Mouse (Mus musculus) embryo, embryonic 10.5 days (tissue): ENCODE measurements around the gene Casz1.

Experiments
- DNase-seq: peaks from one replicate; pipeline ENCODE4 v3.0.0-alpha.2; 2015; ENCODE audit warnings: low spot score

The Casz1 gene

GRCm38 (mm10) chr4:148971613-148972242 is 167.5 kb downstream of the Casz1 start:
- no peak for DNase-seq

DNA sequence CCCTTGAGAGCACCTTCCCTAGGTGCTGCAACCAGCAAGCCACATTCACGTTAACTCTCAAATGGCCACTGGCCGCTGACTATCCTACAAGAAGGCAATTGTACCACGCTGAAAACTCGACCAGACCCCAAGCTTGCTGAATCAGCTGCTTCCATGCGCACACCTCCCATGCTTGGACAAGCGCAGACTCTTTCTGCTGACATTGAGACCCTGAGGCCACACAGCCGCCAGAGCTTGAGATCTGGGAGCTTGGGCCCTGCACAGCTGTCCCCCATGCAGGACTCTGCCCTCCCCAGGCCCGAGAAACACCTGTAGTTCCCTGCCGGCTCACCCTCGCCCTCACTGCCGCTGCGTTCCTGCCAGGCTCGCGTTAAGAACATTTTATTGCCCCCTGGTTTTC is 168.5 kb downstream of the Casz1 start:
- no peak for DNase-seq

DNA sequence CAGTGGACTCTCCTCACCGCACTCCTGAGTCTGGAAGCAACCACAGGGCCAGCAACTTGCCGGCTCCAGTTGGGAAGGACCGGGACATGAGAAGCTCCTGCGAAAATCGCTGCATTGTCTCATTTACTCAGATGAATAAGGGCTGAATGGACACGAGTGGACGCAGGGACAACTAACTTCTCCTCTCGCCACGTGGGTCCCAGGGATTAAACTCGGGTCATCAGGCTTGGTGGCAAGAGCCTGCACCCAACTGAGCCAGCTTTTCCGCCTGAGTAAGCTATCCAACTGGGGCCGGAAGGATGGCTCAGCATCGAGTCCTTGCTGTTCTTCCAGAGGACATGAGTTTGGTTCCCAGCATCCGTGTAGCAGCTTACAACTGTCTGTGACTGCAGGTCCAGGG is 169.2 kb downstream of the Casz1 start:
- DNase-seq = no peak

- no peak for DNase-seq
Measured at GRCm38 (mm10) chr4:148974833-148975232, 170.6 kb downstream of the Casz1 start.

GRCm38 (mm10) chr4:148978221-148978855 is 174.1 kb downstream of the Casz1 start:
- DNase-seq = peak; percentile 38

GRCm38 (mm10) chr4:148978926-148979325 is 174.7 kb downstream of the Casz1 start:
- no peak for DNase-seq

DNA sequence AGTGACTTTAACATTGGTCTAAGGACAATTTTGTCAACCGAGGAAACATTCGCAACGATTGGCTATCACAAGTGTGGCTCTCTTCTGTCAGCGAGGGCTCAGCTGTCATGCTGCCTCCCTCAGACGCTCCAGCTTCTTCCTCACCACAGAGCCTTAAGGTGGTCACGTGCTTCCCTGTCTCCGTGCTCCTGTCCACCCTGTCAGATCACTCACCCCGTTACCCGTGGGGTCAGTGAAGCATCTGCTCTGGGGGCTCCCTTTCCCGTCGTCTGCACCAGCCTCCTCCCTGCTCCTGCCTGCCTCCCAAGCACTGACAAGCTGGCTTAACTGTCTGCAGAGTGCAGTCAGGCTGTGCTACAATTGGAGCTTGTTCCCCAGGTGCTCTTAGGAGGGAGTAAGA is 175.6 kb downstream of the Casz1 start:
- no peak for DNase-seq

DNA sequence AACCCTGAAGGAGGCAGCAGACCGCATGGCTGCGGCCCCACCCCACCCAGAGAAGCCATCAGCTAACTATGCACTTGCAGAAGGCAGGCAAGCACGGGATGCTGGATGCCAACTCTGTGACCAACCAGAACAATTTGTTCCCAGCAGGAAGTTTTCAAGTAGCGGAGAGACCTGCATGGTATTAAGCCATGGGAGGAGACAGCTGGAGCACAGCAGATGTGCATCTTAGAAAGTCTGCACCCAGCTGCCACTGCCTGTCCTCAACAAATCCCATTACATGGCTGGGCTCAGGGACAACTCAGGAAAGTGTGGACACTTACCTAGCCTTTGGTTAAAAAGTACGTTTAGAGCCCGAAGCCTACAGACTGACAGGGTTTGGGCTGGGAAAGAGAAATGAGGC is 178.0 kb downstream of the Casz1 start:
- DNase-seq = peak; percentile 27

DNA sequence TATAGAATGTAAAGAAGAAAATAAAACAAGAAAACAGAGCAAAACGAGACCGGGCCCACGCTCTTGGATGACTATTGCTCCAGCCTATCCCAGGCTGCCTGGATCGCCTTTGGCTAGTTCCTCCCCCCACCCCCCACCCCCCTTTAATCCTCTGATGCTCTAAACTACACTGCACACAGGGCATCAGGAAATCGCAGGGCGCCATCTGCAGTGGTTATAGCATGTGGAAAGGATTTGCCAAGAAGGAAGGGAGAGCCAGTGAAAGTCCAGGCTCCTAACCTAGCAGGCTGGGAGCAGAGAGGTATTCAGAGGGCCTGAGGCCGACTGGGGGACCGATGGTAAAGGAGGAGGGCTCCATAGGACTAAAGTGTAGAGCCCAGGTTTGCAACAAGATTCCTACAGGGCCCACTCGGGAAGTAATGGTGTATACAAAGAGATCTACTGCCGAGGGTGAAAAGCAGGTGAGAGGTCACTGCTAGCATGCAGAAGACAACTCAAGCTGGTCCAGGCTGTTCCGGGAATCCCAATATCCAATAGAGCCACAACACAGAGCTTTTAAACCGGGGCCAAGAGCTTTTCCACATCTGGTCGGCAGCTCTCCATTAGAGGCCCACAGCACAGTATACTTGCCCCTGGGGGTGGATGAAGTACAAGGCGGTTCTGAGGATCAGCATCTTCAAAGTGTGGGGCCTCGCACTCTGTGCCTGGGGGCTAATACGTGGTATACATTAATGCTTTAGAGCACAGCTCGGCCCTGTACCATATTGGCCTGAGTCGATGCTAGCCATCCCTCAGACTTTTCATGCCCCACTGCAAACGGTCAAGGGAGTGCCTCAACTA is 180.7 kb downstream of the Casz1 start:
- DNase-seq = peak; percentile 55

DNA sequence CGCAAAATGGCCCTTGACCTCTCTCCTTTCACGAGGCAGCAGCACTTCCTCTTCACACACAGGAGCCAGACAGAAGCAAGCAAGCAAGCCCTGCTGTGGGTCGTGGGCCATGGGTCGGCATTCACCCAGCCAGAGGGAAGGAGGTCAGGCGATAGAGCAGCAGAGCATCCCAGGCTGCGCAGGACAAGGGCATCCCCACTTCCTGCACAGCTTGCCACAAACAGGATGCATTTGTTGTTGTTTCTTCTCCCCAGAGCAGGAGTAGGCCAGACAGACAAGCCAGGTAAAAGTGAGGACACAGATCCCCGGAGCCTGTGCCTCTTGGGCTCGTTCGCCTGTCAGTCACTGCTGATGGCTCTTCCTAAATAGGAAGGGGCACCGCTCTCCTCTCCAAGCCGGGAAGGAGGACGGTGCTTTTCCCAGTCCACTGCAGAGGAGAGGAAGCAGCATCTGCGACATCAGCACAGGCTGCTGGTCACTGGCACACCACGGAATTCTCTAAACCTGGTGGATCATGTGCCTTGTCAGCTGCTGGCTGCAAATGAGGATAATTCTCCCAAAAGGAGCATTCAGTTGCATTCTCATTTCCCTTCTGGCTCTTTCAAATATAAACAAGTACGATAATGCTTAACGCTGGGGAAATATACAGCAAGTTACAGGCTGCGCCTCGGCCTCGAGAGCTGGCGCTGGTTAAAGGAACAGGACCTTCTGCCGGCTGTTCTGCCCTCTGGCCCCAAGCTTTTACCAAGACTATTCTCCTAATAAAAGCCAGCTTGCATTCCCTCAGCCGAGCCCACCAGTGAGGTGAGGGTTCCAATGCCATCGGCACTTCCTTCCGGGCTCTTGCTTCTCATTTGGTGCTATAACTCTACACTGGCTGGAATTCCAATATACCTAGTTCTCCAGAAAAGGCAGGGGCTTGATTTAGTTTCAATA is 181.6 kb downstream of the Casz1 start:
- DNase-seq = peak; percentile 60

DNA sequence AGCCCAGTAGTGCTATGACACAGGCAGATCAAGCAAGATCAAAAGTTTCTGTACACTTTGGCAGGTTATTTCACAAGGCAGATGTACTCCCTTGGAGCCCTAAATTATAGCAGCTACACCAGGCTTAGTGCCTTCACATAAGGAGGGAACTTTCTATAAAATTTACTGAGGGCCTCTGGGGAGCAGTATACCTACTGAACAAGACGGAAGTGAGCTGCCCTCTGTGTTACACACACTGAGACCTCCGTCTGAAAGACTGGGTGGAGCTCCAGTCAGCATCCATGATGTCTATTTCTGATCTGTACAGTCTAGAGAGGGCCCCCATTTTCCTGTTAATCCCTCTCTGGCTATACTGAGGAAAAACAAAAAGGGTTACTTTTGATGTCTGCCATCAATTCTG is 185.8 kb downstream of the Casz1 start:
- DNase-seq = peak; percentile 26

GRCm38 (mm10) chr4:148993948-148994347 is 189.7 kb downstream of the Casz1 start:
- no peak for DNase-seq

DNA sequence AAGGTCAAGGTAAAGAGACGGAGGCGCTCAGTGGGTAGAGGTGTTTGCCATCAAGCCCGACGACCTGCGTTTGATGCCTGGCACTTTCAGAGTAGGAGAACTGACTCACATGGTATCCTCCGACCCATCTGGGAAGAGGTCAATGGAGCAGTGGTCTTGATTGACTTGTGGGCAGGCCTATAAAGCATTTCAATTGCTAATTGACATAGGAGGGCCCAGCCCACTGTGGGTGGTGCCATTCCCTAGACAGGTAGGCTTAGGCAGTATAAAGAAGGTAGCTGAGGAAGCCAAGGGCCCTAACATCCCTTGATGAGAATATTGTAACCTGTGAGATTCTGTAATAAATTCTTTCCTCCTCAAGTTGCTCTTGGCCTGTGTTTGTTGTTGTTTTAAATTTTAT is 196.5 kb downstream of the Casz1 start:
- no peak for DNase-seq

GRCm38 (mm10) chr4:149001515-149001914 is 197.3 kb downstream of the Casz1 start:
- no peak for DNase-seq

DNA sequence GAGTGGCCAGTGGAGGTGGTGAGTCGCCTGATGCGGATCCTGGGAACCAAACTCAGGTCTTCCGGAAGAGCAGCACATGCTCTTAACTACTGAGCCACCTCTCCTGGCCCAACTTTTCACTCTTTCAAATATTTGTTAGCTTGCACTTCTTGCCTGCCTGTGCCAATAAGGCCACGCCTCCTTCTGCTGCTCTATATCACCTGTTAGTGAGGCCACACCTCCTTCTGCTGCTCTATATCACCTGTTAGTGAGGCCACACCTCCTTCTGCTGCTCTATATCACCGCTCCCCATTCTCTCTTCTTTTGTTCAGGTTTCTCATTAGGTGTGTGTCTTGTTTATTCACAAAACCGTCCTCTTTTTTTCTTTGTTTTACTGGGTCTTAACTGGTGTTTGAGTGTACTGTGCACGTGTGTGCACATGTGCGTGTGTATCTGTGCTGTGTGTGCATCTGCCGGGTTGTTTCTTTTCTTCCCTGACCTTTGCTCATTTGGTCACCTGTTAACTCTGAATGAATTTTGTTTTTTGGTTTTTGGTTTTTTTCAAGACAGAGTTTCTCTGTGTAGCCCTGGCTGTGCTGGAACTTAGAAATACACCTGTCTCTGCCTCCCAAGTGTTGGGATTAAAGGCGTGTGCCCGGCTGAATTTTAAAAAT is 198.3 kb downstream of the Casz1 start:
- no peak for DNase-seq
